Mouse (Mus musculus) MEL (cell line): ENCODE data around the gene Cep68. TPM values are rescaled to one million over a fixed set of nuclear protein-coding genes. Genes with fewer than 3 reads are reported as not detected.

Source experiments
- DNase-seq: peaks from one replicate; pipeline ENCODE4 v3.0.0; 2011; ENCODE audit warnings: low read depth, low spot score
- H3K27ac ChIP-seq: 2 replicates; pipeline ENCODE4 v1.5.1; 2012; ENCODE audit warnings: low read depth, mild to moderate bottlenecking, control low read depth, low read length, moderate library complexity; ENCODE audit not compliant: control insufficient read depth
- H3K27me3 ChIP-seq, 2 experiments: fragments of 150-350 bp in 1 of 2; sonication (generic) in 1 of 2; 2 replicates each; pipeline ENCODE4 v1.6.1; 2012; ENCODE audit warnings: low read length in 2 of 2, mild to moderate bottlenecking in 2 of 2, improper control_type of control experiment in 1 of 2, moderate library complexity in 1 of 2; ENCODE audit not compliant: insufficient read depth in 2 of 2, control insufficient read depth in 1 of 2
- H3K36me3 ChIP-seq, 2 experiments: 2 replicates each; pipeline ENCODE4 v1.6.1; 2012 to 2014; ENCODE audit warnings: low read length in 2 of 2, improper control_type of control experiment in 1 of 2, inconsistent platforms in 1 of 2, mild to moderate bottlenecking in 1 of 2; ENCODE audit not compliant: insufficient read depth in 2 of 2, control insufficient read depth in 1 of 2
- H3K4me1 ChIP-seq, 2 experiments: fragments of 150-350 bp in 1 of 2; sonication (generic) in 1 of 2; 2 replicates each; pipeline ENCODE4 v1.6.1; 2012; ENCODE audit warnings: low read length in 2 of 2, improper control_type of control experiment in 1 of 2, mild to moderate bottlenecking in 1 of 2; ENCODE audit not compliant: insufficient read depth in 2 of 2, control insufficient read depth in 1 of 2
- H3K4me3 ChIP-seq, 2 experiments: fragments of 150-350 bp in 1 of 2; sonication (generic) in 1 of 2; 2 replicates each; pipeline ENCODE4 v1.5.1; 2012; ENCODE audit warnings: low read depth in 2 of 2, low read length in 2 of 2, mild to moderate bottlenecking in 2 of 2, moderate library complexity in 2 of 2, control low read depth in 1 of 2, improper control_type of control experiment in 1 of 2; ENCODE audit not compliant: control insufficient read depth in 1 of 2, insufficient read depth in 1 of 2
- H3K79me2 ChIP-seq: 2 replicates; pipeline ENCODE4 v1.6.1; 2012; ENCODE audit warnings: mild to moderate bottlenecking, low read length, moderate library complexity; ENCODE audit not compliant: control insufficient read depth, poor library complexity, insufficient read depth
- H3K9ac ChIP-seq: 2 replicates; pipeline ENCODE4 v1.6.1; 2012; ENCODE audit warnings: low read depth, mild to moderate bottlenecking, control low read depth, low read length, moderate library complexity; ENCODE audit not compliant: control insufficient read depth, poor library complexity, severe bottlenecking
- H3K9me3 ChIP-seq: fragments of 150-350 bp; sonication (generic); replicated peaks from 2 replicates; pipeline ENCODE4 v1.6.1; 2012; ENCODE audit warnings: mild to moderate bottlenecking, low read length, improper control_type of control experiment, moderate library complexity; ENCODE audit not compliant: insufficient read depth
- BHLHE40 ChIP-seq: IDR thresholded peaks from 2 replicates; pipeline ENCODE4 v1.6.1; 2012; ENCODE audit warnings: low read depth, mild to moderate bottlenecking, inconsistent platforms, low read length, improper control_type of control experiment, borderline replicate concordance
- CHD2 ChIP-seq: IDR thresholded peaks from 2 replicates; pipeline ENCODE4 v1.6.1; 2011; ENCODE audit warnings: low read length, improper control_type of control experiment
- E2F4 ChIP-seq: IDR thresholded peaks from 2 replicates; pipeline ENCODE4 v1.6.1; 2011; ENCODE audit warnings: low read depth, low read length, improper control_type of control experiment, borderline replicate concordance
- EP300 ChIP-seq, 2 experiments: IDR thresholded peaks; 2 replicates each; pipeline ENCODE4 v1.6.1; 2011; ENCODE audit warnings: improper control_type of control experiment in 2 of 2, low read length in 2 of 2, low read depth in 1 of 2, mild to moderate bottlenecking in 1 of 2
- ETS1 ChIP-seq: IDR thresholded peaks from 2 replicates; pipeline ENCODE4 v1.6.1; 2012; ENCODE audit warnings: low read depth, mild to moderate bottlenecking, inconsistent platforms, low read length, improper control_type of control experiment, moderate library complexity
- GATA1 ChIP-seq: IDR thresholded peaks from 2 replicates; pipeline ENCODE4 v1.6.1; 2011; ENCODE audit warnings: low read depth, low read length, improper control_type of control experiment
- HCFC1 ChIP-seq: IDR thresholded peaks from 2 replicates; pipeline ENCODE4 v1.6.1; 2012; ENCODE audit warnings: low read depth, mild to moderate bottlenecking, inconsistent platforms, low read length, improper control_type of control experiment, moderate library complexity
- MAFK ChIP-seq: IDR thresholded peaks from 2 replicates; pipeline ENCODE4 v1.6.1; 2011; ENCODE audit warnings: low read depth, mild to moderate bottlenecking, low read length, improper control_type of control experiment, borderline replicate concordance
- MAX ChIP-seq: IDR thresholded peaks from 2 replicates; pipeline ENCODE4 v1.6.1; 2011; ENCODE audit warnings: low read length, improper control_type of control experiment
- MAZ ChIP-seq: IDR thresholded peaks from 2 replicates; pipeline ENCODE4 v1.6.1; 2012; ENCODE audit warnings: low read depth, mild to moderate bottlenecking, inconsistent platforms, low read length, improper control_type of control experiment
- MEF2A ChIP-seq: IDR thresholded peaks from 2 replicates; pipeline ENCODE4 v1.6.1; 2014; ENCODE audit warnings: low read depth, mild to moderate bottlenecking, inconsistent platforms, low read length, improper control_type of control experiment; ENCODE audit not compliant: poor library complexity, insufficient replicate concordance, severe bottlenecking; ENCODE audit errors: extremely low read depth
- MXI1 ChIP-seq: IDR thresholded peaks from 2 replicates; pipeline ENCODE4 v1.6.1; 2011; ENCODE audit warnings: mild to moderate bottlenecking, low read depth, low read length, improper control_type of control experiment
- MYC ChIP-seq: IDR thresholded peaks from 2 replicates; pipeline ENCODE4 v1.6.1; 2011; ENCODE audit warnings: low read depth, mild to moderate bottlenecking, low read length, improper control_type of control experiment, moderate library complexity
- NELFE ChIP-seq: IDR thresholded peaks from 2 replicates; pipeline ENCODE4 v1.6.1; 2011; ENCODE audit warnings: low read depth, low read length, improper control_type of control experiment
- NRF1 ChIP-seq: IDR thresholded peaks from 2 replicates; pipeline ENCODE4 v1.6.1; 2014; ENCODE audit warnings: low read depth, mild to moderate bottlenecking, inconsistent platforms, low read length, improper control_type of control experiment, moderate library complexity; ENCODE audit not compliant: poor library complexity, insufficient read depth, severe bottlenecking
- POLR2AphosphoS2 ChIP-seq: IDR thresholded peaks from 2 replicates; pipeline ENCODE4 v1.6.1; 2011; ENCODE audit warnings: low read length, improper control_type of control experiment
- RCOR1 ChIP-seq: IDR thresholded peaks from 2 replicates; pipeline ENCODE4 v1.6.1; 2012; ENCODE audit warnings: low read depth, mild to moderate bottlenecking, inconsistent platforms, low read length, improper control_type of control experiment
- SIN3A ChIP-seq: IDR thresholded peaks from 2 replicates; pipeline ENCODE4 v1.6.1; 2012; ENCODE audit warnings: low read length, improper control_type of control experiment, inconsistent platforms
- TAL1 ChIP-seq: IDR thresholded peaks from 2 replicates; pipeline ENCODE4 v1.6.1; 2012; ENCODE audit warnings: mild to moderate bottlenecking, inconsistent platforms, low read length, moderate library complexity, mixed read lengths
- TCF12 ChIP-seq: IDR thresholded peaks from 2 replicates; pipeline ENCODE4 v1.6.1; 2014; ENCODE audit warnings: low read depth, mild to moderate bottlenecking, inconsistent platforms, low read length, improper control_type of control experiment, moderate library complexity
- USF1 ChIP-seq: IDR thresholded peaks from 2 replicates; pipeline ENCODE4 v1.6.1; 2014; ENCODE audit warnings: low read depth, mild to moderate bottlenecking, inconsistent platforms, low read length, improper control_type of control experiment, moderate library complexity
- ZC3H11A ChIP-seq: IDR thresholded peaks from 2 replicates; pipeline ENCODE4 v1.6.1; 2012; ENCODE audit warnings: low read depth, mild to moderate bottlenecking, inconsistent platforms, low read length, improper control_type of control experiment
- ZKSCAN1 ChIP-seq: IDR thresholded peaks from 2 replicates; pipeline ENCODE4 v1.6.1; 2012; ENCODE audit warnings: low read depth, mild to moderate bottlenecking, inconsistent platforms, low read length, improper control_type of control experiment, moderate library complexity
- ZMIZ1 ChIP-seq: IDR thresholded peaks from 2 replicates; pipeline ENCODE4 v1.6.1; 2012; ENCODE audit warnings: low read depth, mild to moderate bottlenecking, inconsistent platforms, low read length, improper control_type of control experiment, moderate library complexity
- polyA plus RNA-seq, 2 experiments: library from polyadenylated mRNA; stranded (reverse) in 1 of 2; unstranded in 1 of 2; fragments of >175 nt in 1 of 2; fragments of >200 nt in 1 of 2; gene quantifications; 2 replicates each; pipeline versions ENCODE4 v1.2.1 to v1.2.4; 2012; ENCODE audit warnings: low replicate concordance in 2 of 2, low read depth in 1 of 2; ENCODE audit not compliant: insufficient read length in 2 of 2, insufficient read depth in 1 of 2, missing spikeins in 1 of 2
- total RNA-seq: library from RNA; depleted of rRNA; stranded (reverse); fragments of 300-350 nt; gene quantifications from 2 replicates; pipeline ENCODE4 v1.2.3, GENCODE M21; 2012

Gene Cep68
- total and polyA plus RNA-seq, 3 experiments: 22.2 to 24.7 TPM; not detected in 1

- Histone ChIP-seq H3K27me3 (no peaks in the 10 kb centered on the region), H3K36me3 (peaks cover 23 to 51% of the 10 kb centered on the region in 2 experiments), H3K27ac (no peak overlapping the region)
- peak; percentile 77 for DNase-seq
- TF ChIP-seq MAX (no peak), ETS1 (0 out of 2 replicates have a peak, but pooled peaks have one; percentile 42), NRF1 (no peak), EP300 (IDR thresholded peaks at IDR 0.05; ENCODE audit: low read depth in 1 of 2, low read length in 2 of 2) (peak; percentile 54 to 61; a peak in 3 of 4 replicates), ZMIZ1 (0 out of 2 replicates have a peak, but pooled peaks have one; percentile 5), CHD2 (no peak), TCF12 (peak; percentile 62), ZC3H11A (no peak), MXI1 (peak; percentile 72), USF1 (no peak), MYC (no peak), MAZ (no peak), POLR2AphosphoS2 (no peak), NELFE (no peak), SIN3A (peak; percentile 82), BHLHE40 (peak; percentile 24; the same call in 1 of the 2 replicates), HCFC1 (0 out of 2 replicates have a peak, but pooled peaks have one; percentile 29), MEF2A (no peak), RCOR1 (peak; percentile 61), E2F4 (no peak), ZKSCAN1 (no peak), TAL1 (peak; percentile 19; the same call in 1 of the 2 replicates), MAFK (no peak), GATA1 (peak; percentile 85)
- TF ChIP-seq, all 39 proteins: peak for 11
- H3K4me1 ChIP-seq: peaks cover 16 to 25% of the 10 kb centered on the region in 2 experiments
- no peak overlapping the region for H3K9ac ChIP-seq
- H3K9me3 ChIP-seq: no peaks in the 10 kb centered on the region
- no peak overlapping the region for H3K4me3 ChIP-seq
- peaks cover 72% of the 10 kb centered on the region for H3K79me2 ChIP-seq
These were observed 37.4 kb downstream of the Cep68 start for GRCm38 (mm10) chr11:20211838-20212237.
